Mouse (Mus musculus) lung, postnatal 0 days (tissue): ENCODE data around the gene Rai14.

Experiments
- CTCF ChIP-seq: IDR thresholded peaks from 2 replicates; pipeline ENCODE4 v1.5.1; 2016; ENCODE audit warnings: antibody characterized with exemption, mild to moderate bottlenecking
- EP300 ChIP-seq: IDR thresholded peaks from 2 replicates; pipeline ENCODE4 v1.6.1; 2016; ENCODE audit warnings: antibody characterized with exemption, mild to moderate bottlenecking, control low read depth

DNA sequence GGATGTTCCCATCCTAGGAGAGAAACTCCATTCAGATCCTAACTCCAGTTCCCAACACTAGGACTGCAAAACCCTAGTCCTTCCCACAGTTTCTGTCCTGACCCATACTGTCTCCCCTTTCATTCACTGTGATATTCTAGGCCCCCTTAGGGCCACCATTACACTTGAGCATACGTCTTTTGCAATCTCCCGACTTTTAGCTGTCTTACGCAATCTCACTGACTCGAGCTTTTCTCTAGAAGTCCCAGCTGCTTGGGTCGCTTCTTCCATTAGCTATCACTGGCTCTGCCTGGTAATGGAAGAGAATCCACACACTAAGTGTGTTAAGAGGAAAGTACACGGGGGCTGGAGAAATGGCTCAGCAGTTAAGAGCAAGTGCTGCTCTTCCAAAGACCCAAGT, 121.3 kb downstream of the Rai14 start:
- TF ChIP-seq CTCF (no peak), EP300 (no peak)
